Mouse (Mus musculus): ENCODE data around the gene Paqr6.
"Not testable (repeated sequence)": the region's sequence is repeated elsewhere in the genome, so short reads cannot be mapped to it uniquely, and the experiment has no call there.

The Paqr6 gene

DNA sequence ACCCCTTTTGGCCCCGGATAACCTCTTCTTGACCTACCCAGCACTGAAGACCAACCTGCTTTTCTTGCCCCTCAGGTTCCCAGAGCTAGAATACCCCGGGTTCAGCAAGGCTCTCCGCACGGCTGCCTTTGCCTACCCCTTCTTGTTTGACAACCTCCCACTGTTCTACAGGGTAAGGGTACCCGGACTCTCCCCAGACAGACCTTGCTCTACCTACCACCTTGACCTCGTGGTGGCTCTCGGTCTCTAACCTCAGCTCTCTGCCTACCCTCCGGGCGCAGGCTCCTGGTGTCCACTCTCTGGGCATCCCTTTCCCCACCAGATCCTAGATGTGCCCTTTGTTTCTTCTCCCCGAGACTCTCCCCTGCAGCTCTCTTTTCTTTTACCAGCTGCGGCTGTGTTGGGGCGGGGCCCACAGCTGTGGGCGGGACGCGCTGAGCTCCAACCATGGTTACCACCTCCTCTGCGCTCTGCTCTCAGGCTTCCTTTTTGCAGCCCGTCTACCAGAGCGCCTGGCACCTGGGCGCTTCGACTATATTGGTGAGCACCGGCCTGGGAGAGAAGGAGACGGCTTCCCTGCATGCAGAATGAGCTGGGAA lies 2.5 kb downstream of the Paqr6 start:
- DNase-seq (ENCODE audit: low spot score) = peak; percentile 60

DNA sequence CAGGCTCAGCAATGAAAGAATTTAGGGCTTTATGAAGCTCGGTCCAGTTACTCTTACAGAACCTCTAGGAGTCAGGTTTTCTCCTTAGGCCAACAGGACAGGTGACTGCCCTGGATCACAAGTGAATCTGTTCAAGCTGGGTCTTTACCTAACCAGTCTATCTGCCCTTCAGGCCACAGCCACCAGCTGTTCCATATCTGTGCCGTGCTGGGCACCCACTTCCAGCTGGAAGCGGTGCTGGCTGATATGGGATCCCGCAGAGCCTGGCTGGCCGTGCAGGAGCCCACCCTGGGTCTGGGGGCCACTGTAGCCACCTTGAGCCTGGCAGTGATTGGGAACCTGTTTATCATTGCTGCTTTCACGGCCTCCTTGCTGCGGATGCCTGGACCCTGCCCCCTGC lies 3.1 kb downstream of the Paqr6 start:
- not testable (repeated sequence) for DNase-seq (ENCODE audit: low spot score)

DNA sequence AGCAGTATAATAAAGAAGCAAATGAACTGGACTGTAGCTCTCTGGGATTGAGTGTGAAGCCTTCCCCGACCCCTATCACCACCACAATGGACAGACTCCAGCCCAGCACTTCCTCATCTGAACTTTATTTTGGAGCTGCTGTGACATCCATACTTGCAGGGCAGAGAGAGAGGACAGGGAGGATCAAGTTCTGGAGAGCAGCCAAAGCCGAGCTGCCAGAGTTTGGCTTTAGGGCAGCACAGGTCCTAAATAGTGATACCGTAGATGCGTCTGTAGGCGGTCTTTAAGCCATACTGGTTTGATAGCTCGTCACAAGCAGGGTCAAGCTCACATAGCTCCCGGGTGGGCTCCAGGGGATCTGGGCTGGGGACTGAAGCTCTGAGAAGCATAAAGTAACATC lies 4.1 kb downstream of the Paqr6 start:
- peak; percentile 2 for DNase-seq (ENCODE audit: low spot score)

DNA sequence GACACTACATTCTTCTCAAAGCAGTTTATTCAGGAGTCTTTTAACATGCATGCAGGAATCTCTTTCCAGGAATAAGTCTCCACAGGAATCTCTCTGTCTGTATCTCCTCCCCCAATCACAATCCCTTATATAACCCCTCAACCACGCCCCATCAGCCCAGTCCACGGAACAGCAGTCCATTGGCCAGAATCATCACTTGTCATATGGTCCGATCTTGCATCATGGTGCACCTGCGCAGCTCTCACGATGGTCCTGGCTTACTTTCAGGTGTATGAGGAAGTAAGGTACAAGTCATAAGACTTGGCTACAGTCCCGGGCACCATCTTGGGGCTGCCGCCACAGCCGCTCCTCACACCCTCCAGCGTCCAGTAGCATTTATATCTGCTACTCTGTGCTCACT lies 8.3 kb downstream of the Paqr6 start, which contains the start of gene Bglap3:
TSS of gene Bglap3 (minus strand) at position 101 of the 400 bp plus-strand sequence.
- not testable (repeated sequence) for DNase-seq (ENCODE audit: low spot score)

DNA sequence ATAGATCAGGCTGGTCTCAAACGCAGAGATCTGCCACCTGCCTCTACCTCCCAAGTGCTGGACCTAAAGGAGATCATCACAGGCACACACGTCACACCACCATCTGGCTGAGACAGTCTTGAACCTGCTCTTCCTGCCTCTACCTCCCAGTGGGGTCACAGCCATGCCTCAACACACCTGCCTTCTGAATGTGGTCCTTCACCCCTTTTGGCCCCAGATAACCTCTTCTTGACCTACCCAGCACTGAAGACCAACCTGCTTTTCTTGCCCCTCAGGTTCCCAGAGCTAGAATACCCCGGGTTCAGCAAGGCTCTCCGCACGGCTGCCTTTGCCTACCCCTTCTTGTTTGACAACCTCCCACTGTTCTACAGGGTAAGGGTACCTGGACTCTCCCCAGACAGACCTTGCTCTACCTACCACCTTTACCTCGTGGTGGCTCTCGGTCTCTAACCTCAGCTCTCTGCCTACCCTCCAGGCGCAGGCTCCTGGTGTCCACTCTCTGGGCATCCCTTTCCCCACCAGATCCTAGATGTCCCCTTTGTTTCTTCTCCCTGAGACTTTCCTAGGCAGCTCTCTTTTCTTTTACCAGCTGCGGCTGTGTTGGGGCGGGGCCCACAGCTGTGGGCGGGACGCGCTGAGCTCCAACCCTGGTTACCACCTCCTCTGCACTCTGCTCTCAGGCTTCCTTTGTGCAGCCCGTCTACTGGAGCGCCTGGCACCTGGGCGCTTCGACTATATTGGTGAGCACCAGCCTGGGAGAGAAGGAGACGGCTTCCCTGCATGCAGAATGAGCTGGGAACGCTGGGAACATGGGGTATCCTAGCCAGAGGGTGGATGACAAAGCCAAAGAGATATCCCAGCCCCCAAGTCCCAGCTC lies 11.6 kb downstream of the Paqr6 start:
- DNase-seq (ENCODE audit: low spot score) = peak; percentile 24

DNA sequence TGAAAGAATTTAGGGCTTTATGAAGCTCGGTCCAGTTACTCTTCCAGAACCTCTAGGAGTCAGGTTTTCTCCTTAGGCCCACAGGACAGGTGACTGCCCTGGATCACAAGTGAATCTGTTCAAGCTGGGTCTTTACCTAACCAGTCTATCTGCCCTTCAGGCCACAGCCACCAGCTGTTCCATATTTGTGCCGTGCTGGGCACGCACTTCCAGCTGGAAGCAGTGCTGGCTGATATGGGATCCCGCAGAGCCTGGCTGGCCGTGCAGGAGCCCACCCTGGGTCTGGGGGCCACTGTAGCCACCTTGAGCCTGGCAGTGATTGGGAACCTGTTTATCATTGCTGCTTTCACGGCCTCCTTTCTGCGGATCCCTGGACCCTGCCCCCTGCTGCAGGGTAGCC lies 12.3 kb downstream of the Paqr6 start:
- DNase-seq (ENCODE audit: low spot score) = peak; percentile 1

DNA sequence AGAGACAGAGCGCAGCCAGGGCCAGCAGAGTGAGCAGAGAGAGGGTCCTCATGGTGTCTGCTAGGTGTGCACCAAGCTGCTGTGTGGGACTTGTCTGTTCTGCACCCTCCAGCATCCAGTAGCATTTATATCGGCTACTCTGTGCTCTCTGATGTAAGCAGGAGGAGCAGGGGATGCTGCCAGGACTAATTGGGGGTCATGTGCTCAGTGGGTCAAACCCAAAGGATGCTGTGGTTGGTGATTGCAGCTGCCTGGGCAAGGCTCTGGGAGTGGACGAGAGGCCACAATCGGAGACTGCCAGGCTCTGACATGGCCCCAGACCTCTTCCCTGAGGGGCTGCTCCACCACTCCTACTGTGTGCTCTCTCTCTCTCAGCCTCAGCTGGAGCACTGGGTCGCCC lies 14.2 kb downstream of the Paqr6 start, which contains the start of gene Bglap2:
TSS of gene Bglap2 (minus strand) at position 101 of the 400 bp plus-strand sequence.
- peak; percentile 2 for DNase-seq (ENCODE audit: low spot score)

DNA sequence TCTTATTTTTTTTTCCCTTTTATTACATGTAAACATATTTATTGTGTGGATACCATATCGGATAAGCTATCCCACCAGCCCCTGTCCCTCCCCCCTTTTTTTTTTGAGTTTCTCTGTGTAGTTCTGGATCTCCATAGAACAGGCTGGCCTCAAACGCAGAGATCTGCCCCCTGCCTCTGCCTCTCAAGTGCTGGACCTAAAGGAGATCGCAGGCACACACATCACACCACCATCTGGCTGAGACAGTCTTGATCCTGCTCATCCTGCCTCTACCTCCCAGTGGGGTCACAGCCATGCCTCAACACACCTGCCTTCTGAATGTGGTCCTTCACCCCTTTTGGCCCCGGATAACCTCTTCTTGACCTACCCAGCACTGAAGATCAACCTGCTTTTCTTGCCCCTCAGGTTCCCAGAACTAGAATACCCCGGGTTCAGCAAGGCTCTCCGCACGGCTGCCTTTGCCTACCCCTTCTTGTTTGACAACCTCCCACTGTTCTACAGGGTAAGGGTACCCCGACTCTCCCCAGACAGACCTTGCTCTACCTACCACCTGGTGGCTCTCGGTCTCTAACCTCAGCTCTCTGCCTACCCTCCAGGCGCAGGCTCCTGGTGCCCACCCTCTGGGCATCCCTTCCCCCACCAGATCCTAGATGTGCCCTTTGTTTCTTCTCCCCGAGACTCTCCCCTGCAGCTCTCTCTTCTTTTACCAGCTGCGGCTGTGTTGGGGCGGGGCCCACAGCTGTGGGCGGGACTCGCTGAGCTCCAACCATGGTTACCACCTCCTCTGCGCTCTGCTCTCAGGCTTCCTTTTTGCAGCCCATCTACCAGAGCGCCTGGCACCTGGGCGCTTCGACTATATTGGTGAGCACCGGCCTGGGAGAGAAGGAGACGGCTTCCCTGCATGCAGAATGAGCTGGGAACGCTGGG lies 17.3 kb downstream of the Paqr6 start:
- DNase-seq (ENCODE audit: low spot score) = not testable (repeated sequence)

DNA sequence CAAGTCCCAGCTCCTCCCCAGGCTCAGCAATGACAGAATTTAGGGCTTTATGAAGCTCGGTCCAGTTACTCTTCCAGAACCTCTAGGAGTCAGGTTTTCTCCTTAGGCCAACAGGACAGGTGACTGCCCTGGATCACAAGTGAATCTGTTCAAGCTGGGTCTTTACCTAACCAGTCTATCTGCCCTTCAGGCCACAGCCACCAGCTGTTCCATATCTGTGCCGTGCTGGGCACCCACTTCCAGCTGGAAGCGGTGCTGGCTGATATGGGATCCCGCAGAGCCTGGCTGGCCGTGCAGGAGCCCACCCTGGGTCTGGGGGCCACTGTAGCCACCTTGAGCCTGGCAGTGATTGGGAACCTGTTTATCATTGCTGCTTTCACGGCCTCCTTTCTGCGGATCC lies 18.0 kb downstream of the Paqr6 start:
- DNase-seq (ENCODE audit: low spot score) = not testable (repeated sequence)

DNA sequence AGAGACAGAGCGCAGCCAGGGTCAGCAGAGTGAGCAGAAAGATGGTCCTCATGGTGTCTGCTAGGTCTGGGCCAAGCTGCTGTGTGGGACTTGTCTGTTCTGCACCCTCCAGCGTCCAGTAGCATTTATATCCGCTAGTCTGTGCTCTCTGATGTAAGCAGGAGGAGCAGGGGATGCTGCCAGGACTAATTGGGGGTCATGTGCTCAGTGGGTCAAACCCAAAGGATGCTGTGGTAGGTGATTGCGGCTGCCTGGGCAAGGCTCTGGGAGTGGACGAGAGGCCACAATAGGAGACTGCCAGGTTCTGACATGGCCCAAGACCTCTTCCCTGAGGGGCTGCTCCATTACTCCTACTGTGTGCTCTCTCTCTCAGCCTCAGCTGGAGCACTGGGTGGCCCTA lies 20.0 kb downstream of the Paqr6 start, which contains the start of gene Bglap:
TSS of gene Bglap (minus strand) at position 101 of the 400 bp plus-strand sequence.
- no peak for DNase-seq (ENCODE audit: low spot score)

DNA sequence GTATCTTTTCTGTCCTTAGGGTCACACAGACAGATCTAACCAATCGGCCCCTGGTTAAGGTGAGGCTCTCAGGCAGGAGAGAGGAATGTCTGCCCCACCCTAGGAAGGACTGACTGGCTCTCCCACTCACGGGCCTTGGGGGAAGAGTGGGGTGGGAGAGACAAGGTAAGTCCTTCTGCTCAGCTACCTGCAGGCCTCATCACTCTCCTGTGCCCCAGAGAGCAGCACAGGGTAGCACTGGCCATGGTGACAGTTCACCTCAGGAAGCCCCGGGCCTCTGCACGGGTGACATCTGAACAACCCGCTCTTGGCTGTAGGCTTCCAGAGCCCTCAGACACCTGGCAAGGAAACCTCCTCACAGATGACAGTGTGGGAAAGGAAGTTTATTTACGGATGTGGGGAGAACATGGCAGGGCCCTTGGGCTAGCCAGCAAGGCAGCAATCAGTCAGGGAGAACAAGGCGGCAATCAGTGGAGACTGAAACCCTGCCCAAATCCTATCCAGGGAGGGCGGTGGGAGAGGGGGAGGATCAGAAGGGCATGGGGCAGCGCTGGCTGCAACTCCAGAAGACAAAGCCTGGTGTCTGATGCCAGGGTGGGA lies 29.5 kb downstream of the Paqr6 start:
- DNase-seq (ENCODE audit: low spot score) = no peak

DNA sequence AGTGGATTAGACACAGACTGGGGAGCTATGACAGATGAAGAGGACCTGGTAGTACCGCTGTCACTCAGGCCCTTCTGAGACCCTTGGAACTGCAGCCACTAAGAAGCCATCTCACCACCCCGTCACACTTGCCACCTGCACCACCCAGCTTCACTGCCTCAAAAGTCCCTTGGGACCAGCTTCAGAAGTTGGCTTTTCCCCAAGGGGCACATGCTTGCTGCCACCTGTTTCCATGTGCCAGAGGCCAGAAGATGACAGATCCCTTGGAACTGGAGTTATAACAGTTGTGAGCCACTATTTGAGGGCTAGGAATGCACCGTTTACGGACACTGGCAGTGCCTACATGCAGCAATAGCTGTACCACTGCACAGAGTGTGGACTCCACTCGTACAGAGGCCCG lies 30.9 kb downstream of the Paqr6 start:
- no peak for DNase-seq (ENCODE audit: low spot score)

DNA sequence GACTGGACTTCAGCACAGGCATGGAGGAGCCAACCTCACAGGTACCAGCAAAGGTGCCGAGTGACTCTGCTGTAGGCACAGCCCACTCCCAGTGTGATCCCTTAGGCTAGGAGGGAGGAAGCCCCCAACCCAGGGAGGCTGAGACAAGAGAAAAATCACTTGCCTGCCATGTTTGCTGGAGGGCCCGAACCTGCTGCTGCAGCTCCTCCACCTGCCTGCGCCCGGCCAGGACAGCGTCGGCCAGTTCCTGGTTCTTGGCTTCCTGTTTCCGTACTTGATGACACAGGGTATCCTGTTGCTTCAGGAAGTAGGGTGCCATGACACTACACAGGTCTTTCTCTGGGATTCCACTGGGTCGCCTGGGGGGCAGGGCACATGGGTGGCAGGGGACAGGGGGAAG lies 31.4 kb downstream of the Paqr6 start:
- DNase-seq (ENCODE audit: low spot score) = no peak

DNA sequence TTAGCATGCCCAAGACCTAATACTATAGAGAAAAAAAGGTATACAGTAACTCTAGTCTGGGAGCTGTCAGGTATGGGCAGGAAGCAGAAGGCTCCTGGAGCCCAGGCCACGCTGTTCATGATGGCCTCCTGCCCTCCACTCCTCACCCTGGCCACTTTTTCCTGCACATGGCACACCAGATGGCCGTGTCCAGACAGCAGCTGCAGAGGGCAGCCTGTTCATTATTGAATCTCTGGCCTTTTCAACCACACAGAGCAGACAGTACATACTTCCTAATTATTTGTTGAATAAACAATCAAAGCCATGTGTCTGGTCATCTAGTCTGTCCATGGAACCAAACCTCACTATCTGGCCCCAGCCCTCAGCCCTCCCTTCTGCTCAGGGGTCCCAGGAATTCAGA lies 34.3 kb downstream of the Paqr6 start:
- no peak for DNase-seq (ENCODE audit: low spot score)

DNA sequence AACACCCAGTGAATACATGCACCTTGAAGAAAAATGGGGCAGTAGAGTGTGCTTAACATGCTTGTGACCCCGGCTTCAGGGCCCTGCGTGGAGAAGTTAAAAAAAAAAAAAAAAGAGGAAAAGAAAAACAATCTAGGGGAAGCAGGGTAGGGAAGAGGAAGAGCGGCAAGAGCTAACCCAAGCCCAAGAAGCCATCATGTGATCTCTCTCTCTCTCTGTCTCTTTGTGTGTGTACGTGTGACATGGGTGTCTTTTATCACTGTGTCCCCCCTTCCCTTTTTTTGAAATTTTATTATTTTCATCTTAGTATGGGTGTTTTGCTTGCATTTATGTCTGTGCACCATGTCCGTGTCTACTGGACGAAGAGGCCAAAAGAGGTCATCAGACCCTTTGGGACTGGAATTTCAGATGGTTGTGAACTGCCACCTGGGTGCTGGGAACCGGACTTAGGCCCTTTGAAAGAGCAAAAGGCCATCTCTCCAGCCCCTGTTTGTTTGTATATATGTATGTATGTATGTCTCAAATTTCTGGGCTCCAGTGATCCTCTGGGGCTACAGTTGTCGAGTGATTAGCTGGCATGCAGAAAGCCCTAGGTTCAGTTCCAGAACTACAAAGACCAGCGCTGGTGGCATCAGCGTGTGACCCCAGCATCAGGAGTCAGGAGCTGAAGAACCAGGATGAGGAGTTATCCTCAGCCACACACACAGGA lies 39.3 kb downstream of the Paqr6 start:
- DNase-seq (ENCODE audit: low spot score) = peak; percentile 1

DNA sequence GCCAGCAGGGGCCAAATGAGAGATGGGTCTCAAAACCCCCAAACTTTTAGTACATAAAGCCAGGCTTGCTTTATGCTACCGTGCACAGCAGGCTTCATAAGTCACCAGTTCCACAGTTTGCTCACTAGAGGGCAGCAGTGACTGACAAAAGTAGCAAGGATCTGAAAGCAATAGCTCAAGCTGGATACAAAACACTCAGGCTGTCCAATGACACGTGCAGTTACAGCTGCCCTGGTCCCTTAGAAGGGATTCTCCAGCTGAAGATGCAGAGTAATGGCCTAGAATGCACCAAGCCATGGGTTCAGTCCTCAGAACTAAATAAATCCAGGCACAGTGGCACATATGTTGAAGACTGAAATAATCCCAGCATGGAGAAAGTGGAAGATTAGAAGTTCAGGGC lies 42.7 kb downstream of the Paqr6 start:
- DNase-seq (ENCODE audit: low spot score) = peak; percentile 41

DNA sequence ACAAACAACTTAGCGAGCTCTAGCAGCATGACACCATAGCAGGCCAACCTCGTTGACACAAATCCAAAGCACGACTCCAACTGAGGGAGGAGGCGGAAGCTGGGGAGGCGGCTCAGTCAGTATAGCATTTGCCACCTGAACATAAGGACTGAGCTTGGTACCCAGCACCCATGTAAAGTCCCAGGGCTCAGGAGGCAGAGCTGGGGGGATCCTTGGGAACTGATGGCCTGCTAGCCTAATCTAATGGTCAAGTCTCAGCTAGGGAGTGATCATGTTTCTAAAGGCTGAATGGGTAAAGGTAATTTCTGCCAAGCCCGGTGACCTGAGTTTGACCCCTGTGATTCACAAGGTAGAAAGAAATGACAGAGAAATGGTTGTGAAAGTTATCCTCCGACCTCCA lies 43.1 kb downstream of the Paqr6 start:
- no peak for DNase-seq (ENCODE audit: low spot score)

DNA sequence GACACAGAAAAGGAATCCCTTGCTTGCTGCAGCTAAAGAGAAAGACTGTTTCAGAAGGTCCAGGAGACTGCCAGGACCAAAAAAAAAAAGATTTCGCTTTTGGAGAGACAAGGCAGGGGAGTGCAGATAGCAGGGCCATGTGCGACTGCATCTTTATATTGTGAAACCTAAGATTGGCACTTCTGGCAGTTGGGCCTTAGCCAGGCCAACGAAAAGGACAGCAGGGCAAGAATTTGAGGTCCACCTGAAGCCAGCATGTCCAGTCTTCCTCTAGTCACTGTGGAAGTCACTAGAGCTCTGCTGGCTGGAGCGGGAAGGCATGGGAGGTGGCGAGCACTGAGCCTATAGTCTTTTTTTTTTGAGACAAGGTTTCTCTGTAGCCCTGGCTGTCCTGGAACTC lies 44.6 kb downstream of the Paqr6 start:
- no peak for DNase-seq (ENCODE audit: low spot score)

DNA sequence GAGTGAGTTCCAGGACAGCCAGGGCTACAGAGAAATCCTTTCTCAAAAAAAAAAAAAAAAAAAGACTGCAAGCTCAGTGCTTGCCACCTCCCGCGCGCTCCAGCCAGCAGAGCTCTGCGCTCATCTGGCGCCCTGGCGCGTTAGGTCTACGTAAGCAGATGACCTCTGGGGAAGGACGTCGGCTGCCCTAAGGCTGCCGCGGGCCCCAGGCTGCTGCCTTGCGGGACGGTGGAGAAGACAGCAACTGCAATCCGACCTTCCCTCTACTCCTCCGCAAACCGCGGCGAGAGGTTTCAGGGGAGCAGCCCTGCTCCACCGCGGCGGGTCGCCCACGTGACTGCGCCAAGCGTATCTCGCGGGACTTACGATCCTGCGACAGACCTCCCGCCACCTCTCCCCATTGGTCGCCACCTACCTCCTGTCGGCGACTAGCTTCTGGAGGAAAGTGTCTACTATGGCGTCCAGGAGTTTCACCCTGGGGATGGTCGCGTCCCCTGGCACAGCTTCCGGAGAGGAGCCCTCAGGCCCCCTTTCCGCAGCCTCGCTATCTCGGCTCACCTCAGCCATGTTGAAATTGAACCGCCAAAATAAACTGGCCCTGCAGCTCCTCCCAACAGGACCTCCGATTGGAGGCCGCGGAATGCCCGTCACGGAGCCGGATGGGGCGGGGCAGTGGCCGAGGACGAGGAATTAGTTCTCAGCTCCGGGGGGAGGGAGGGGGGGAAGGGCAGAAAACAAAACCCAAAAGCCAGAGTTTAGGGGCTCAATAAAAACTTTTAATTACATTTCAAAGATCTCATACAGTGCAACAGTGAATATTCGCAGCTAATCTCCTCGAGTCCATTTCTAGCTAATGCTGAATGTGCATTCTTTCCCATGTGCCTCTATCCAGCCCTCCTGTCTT lies 45.6 kb downstream of the Paqr6 start, which contains the start of gene Pmf1:
TSS of gene Pmf1 (minus strand) at position 591 of the 904 bp plus-strand sequence.
- DNase-seq (ENCODE audit: low spot score) = peak; percentile 92

DNA sequence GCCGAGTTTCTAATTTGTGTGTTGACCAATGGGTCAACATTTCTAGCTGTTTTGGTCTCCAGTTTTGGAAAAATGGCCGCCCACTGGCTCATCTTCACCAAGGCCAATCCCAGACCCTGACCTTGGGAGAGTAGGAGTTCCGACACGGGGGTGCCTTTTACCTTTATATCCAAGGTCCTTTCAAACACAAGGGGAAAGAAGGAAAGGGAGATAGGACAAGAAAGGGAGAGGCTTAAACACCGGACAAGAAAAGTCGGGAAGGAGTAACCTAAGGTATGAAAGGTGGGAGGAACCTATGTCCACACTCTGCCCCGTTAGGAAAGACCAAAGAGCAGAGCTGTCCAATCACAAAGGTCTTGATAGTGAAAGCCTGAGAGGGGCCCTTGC lies 46.3 kb downstream of the Paqr6 start:
- DNase-seq (ENCODE audit: low spot score) = no peak

Measured in ovary, postnatal 36 days (tissue).